9 mouse cellular contexts compared by ENCODE assay signal in the genomic region with DNA sequence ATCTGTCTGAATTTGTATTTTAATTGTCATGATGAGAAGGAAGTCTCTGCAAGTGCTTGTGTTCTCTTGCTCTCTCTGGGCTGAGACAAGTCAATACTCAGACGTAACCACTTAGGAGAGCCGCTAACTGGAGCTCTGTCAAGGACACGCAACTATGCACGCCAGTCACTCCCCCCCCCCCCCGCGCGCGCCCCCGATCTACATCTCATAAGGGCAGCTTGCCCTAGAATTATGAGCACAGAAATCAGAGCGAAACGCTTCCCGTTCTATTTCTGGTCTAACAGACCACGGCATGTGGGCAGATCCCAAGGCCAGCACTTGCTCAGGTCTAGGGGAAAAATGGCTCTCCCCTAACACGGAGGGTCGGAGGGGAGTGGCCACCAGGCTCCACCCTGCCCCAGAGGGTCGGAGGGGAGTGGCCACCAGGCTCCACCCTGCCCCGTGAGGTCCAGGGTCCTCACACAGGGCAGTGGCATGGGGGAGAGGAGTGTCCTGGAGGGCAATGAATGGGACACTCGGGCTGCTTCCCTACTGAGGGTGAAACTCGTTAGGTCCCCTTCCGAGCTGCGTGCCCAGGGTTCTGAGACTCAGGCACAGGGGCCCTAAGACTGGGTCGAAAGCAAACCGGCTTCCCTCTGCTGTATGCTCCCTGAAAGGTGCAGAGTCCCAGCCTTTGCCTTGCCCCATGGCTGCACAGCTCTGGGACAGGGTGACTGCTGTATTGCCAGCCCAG.
DNase-seq lines count a peak whose midpoint lies in the region; ATAC-seq lines count a peak whose summit lies in the region.
"Had no signal": no experiment of that assay in that cellular context is flagged by ENCODE, and none has a peak within 500 bp of the region (broad histone marks: within the 10 kb centered on the region; RNA-seq: fewer than 3 reads in every experiment).

No protein-coding gene starts in this region.

- DNase-seq in kidney, postnatal 36 days = no peak
- peak; percentile 66 for DNase-seq in brain, adult 2 months (ENCODE audit: low read depth, low spot score)
- DNase-seq in heart, postnatal 4 days = peak; percentile 15
- no peak for DNase-seq in layer of hippocampus, adult 9-10 months (ENCODE audit: low spot score)
- no peak for DNase-seq in urinary bladder, postnatal 10 days (ENCODE audit: low spot score)
- no peak for DNase-seq in layer of hippocampus, postnatal 25 days (ENCODE audit: extremely low spot score in 1 of 2, low spot score in 1 of 2)

- H3K9ac ChIP-seq in kidney, embryonic 14.5 days (ENCODE audit: low read depth, low read length) = no peak overlapping the region
- H3K9ac ChIP-seq in midbrain, embryonic 15.5 days = no peak overlapping the region

- H3K36me3 ChIP-seq in kidney, embryonic 14.5 days (ENCODE audit: control insufficient read depth, insufficient read depth, low read length) = no peaks in the 10 kb centered on the region
- no peaks in the 10 kb centered on the region for H3K36me3 ChIP-seq in midbrain, embryonic 15.5 days (replicated peaks)

- H3K4me3 ChIP-seq in kidney, embryonic 14.5 days (ENCODE audit: low read length) = peak overlapping the region; percentile 30
- H3K4me3 ChIP-seq in midbrain, embryonic 15.5 days = peak overlapping the region; percentile 21

- H3K9me3 ChIP-seq in kidney, embryonic 14.5 days (ENCODE audit: control insufficient read depth, low read length) = no peaks in the 10 kb centered on the region
- H3K9me3 ChIP-seq in midbrain, embryonic 15.5 days = no peaks in the 10 kb centered on the region

- 3% methylated on average over 23 of the region's 23 CpGs for WGBS in kidney, embryonic 14.5 days
- WGBS in midbrain, embryonic 15.5 days = 5% methylated on average over 23 of the region's 23 CpGs

- peaks cover 12% of the 10 kb centered on the region; the same call in 1 of the 2 replicates for H3K4me1 ChIP-seq in kidney, embryonic 14.5 days (ENCODE audit: control insufficient read depth, insufficient read depth, low read length)
- peaks cover 17% of the 10 kb centered on the region for H3K4me1 ChIP-seq in midbrain, embryonic 15.5 days

- H3K27ac ChIP-seq in kidney, embryonic 14.5 days (ENCODE audit: low read depth, low read length) = no peak overlapping the region
- no peak overlapping the region for H3K27ac ChIP-seq in midbrain, embryonic 15.5 days

- H3K27me3 ChIP-seq in kidney, embryonic 14.5 days (ENCODE audit: control insufficient read depth, insufficient read depth, low read length) = no peaks in the 10 kb centered on the region
- no peaks in the 10 kb centered on the region for H3K27me3 ChIP-seq in midbrain, embryonic 15.5 days (replicated peaks)
- H3K27me3 ChIP-seq: Patski had no signal

- H3K4me2 ChIP-seq in kidney, embryonic 14.5 days (replicated peaks; ENCODE audit: low read depth, low read length) = peak overlapping the region; percentile 43
- H3K4me2 ChIP-seq in midbrain, embryonic 15.5 days = peak overlapping the region; percentile 41

- ATAC-seq in kidney, embryonic 14.5 days (ENCODE audit: low FRiP score, low TSS enrichment) = peak; percentile 84
- peak; percentile 67; the same call in 1 of the 2 replicates for ATAC-seq in midbrain, embryonic 15.5 days (replicated peaks)
- ATAC-seq: Patski had no signal

Comparison
In these comparisons a context has a peak if more than half of its experiments do, and no peak if none do; other contexts are left out.
1. DNase-seq: peak in brain, adult 2 months (single experiment) and heart, postnatal 4 days (single experiment); none in kidney, postnatal 36 days (0 of 2), layer of hippocampus, adult 9-10 months (single experiment), urinary bladder, postnatal 10 days (single experiment) and layer of hippocampus, postnatal 25 days (0 of 2).